Mouse (Mus musculus) stomach, postnatal 0 days (tissue): ENCODE measurements around the gene Cers6.

Source experiments
- CTCF ChIP-seq: IDR thresholded peaks from 2 replicates; pipeline ENCODE4 v1.5.1; 2016; ENCODE audit warnings: antibody characterized with exemption, low read depth, mild to moderate bottlenecking, moderate library complexity
- EP300 ChIP-seq: optimal IDR thresholded peaks from 2 replicates; pipeline ENCODE3; 2016; ENCODE audit warnings: antibody characterized with exemption

GRCm38 (mm10) chr2:68915742-68916141 is 54.5 kb downstream of the Cers6 start:
- TF ChIP-seq CTCF (no peak), EP300 (no peak)
